Mouse (Mus musculus) neural tube, embryonic 11.5 days (tissue): ENCODE data around the gene Enpp4. TPM values are rescaled to one million over a fixed set of nuclear protein-coding genes. Genes with fewer than 3 reads are reported as not detected.

Experiments used
- ATAC-seq: fragments of 200-750 bp; cut with Nextera tagmentation; 2 replicates; pipeline ENCODE4 v1.8.0; 2017; ENCODE audit warnings: moderate number of reproducible peaks, mild to moderate bottlenecking, moderate TSS enrichment, moderate library complexity; ENCODE audit not compliant: insufficient read depth, low FRiP score, low TSS enrichment
- DNase-seq: peaks from one replicate; pipeline ENCODE4 v3.0.0-alpha.2; 2015; ENCODE audit warnings: low spot score
- H3K27ac ChIP-seq: fragments of 300-500 bp; sonication (generic); 2 replicates; pipeline ENCODE4 v1.5.1; 2014; ENCODE audit warnings: low read depth, mild to moderate bottlenecking, low read length
- H3K27me3 ChIP-seq: fragments of 300-500 bp; sonication (generic); 2 replicates; pipeline ENCODE4 v1.6.1; 2014; ENCODE audit warnings: mild to moderate bottlenecking, low read length, mixed read lengths; ENCODE audit not compliant: control insufficient read depth, insufficient read depth
- H3K36me3 ChIP-seq: fragments of 300-500 bp; sonication (generic); 2 replicates; pipeline ENCODE4 v1.6.1; 2014; ENCODE audit warnings: mild to moderate bottlenecking, low read length, moderate library complexity, mixed read lengths; ENCODE audit not compliant: control insufficient read depth, insufficient read depth
- H3K4me1 ChIP-seq: fragments of 300-500 bp; sonication (generic); 2 replicates; pipeline ENCODE4 v1.6.1; 2014; ENCODE audit warnings: low read length, mixed read lengths; ENCODE audit not compliant: control insufficient read depth, insufficient read depth
- H3K4me2 ChIP-seq: fragments of 300-500 bp; sonication (generic); 2 replicates; pipeline ENCODE4 v1.6.1; 2014; ENCODE audit warnings: low read depth, mild to moderate bottlenecking, moderate library complexity
- H3K4me3 ChIP-seq: fragments of 300-500 bp; sonication (generic); 2 replicates; pipeline ENCODE4 v1.5.1; 2014; ENCODE audit warnings: low read depth, low read length
- H3K9ac ChIP-seq: fragments of 300-500 bp; sonication (generic); 2 replicates; pipeline ENCODE4 v1.6.1; 2014; ENCODE audit warnings: mild to moderate bottlenecking, low read length
- H3K9me3 ChIP-seq: fragments of 300-500 bp; sonication (generic); 2 replicates; pipeline ENCODE4 v1.6.1; 2016; ENCODE audit warnings: low read length; ENCODE audit not compliant: control insufficient read depth
- WGBS: fragments of 180-500 bp; shearing (Covaris S2); extraction: QIAGEN DNeasy Blood & Tissue Kit; methylation state at CpG from one replicate; pipeline ENCODE4 v1.1.7; 2014; 5-methylcytosine and 5-hydroxymethylcytosine counted together
- polyA plus RNA-seq: library from polyadenylated mRNA; unstranded; fragments of >200 nt; fragmentation: Nextera tagmentation; extraction: Ambion mirVana; gene quantifications from 2 replicates; pipeline ENCODE4 v1.2.1, GENCODE M21; 2014

The Enpp4 gene
- polyA plus RNA-seq, 1 experiment from 2014 or later = 5.0 TPM

DNA sequence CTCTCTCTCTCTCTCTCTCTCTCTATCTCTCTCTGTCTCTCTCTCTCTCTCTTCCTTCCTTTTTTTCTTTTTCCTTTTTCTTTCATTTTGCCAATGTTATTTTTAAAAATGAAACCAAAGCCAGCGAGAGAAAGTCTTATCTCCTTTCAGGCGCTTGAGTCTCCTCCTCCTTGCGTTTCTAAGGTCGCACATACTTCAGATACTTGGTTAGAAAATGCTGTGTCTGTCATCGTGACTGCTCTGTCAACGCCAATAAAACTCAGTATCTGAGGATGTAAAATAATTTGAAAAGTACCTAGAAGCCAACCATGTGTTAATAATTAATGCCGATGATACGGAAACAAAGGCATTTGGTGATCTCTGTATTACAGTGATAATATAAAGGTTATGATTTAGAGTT lies 30.4 kb upstream of the Enpp4 start:
- Histone ChIP-seq H3K9ac (no peak overlapping the region), H3K36me3 (no peaks in the 10 kb centered on the region), H3K4me3 (no peak overlapping the region), H3K27ac (no peak overlapping the region), H3K4me1 (no peaks in the 10 kb centered on the region), H3K9me3 (no peaks in the 10 kb centered on the region), H3K4me2 (no peak overlapping the region), H3K27me3 (no peaks in the 10 kb centered on the region)
- 86% methylated on average over 8 of the region's 8 CpGs for WGBS
- ATAC-seq (no peak), DNase-seq (no peak)

DNA sequence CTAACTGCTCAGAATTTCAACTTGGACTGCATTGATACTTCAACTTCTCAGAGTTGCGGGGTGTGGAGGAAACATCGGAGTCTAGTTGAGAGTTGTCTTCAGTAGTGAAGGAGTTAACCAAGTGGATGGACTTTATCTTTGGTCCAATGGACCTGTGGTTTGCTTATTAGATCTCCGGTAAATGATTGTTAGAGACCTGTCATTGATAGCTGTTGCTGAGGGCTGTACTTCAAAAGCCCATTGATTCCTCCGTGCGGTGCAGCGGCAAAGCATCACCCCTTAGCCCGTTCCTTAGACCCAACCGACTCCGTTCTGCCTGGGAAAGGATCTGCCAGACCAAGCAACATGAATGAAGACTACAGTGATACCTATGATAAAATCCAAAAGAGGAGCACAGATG lies 28.9 kb upstream of the Enpp4 start:
- Histone ChIP-seq H3K9me3 (no peaks in the 10 kb centered on the region), H3K27me3 (no peaks in the 10 kb centered on the region), H3K4me2 (no peak overlapping the region), H3K4me1 (no peaks in the 10 kb centered on the region), H3K36me3 (no peaks in the 10 kb centered on the region), H3K9ac (no peak overlapping the region), H3K4me3 (no peak overlapping the region), H3K27ac (no peak overlapping the region)
- ATAC-seq (no peak), DNase-seq (no peak)
- 68% methylated on average over 9 of the region's 9 CpGs for whole genome bisulfite sequencing

- H3K27me3 ChIP-seq = no peaks in the 10 kb centered on the region
- H3K4me1 ChIP-seq = no peaks in the 10 kb centered on the region
- no peak overlapping the region for H3K27ac ChIP-seq
- no peak overlapping the region for H3K9ac ChIP-seq
- DNase-seq = no peak
- H3K4me2 ChIP-seq = no peak overlapping the region
- H3K36me3 ChIP-seq = no peaks in the 10 kb centered on the region
- H3K9me3 ChIP-seq = no peaks in the 10 kb centered on the region
- 74% methylated on average over 6 of the region's 6 CpGs for WGBS
- no peak for ATAC-seq
- no peak overlapping the region for H3K4me3 ChIP-seq
Measured at GRCm38 (mm10) chr17:44134106-44134505, 28.5 kb upstream of the Enpp4 start.

DNA sequence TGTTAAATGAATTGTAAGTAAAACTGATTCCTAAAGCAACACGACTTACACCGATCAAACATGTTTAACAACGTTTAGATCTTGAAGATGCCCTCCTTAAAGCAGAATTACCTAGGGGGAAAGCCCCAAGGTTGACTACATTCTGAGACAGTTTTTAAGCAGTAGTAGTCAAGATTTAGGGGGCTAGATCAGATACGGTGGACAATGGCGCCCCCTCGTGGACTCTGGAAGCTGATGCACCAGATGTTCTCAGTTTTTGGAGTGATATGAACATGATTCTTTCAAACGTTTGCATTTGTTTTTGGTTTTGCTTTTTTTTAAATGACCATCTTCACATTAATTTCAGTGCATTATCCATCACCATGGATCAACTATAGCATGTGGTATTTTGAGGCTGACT lies 24.8 kb upstream of the Enpp4 start:
- no peak for ATAC-seq
- H3K27ac ChIP-seq = no peak overlapping the region
- H3K9ac ChIP-seq = no peak overlapping the region
- H3K27me3 ChIP-seq = no peaks in the 10 kb centered on the region
- no peaks in the 10 kb centered on the region for H3K4me1 ChIP-seq
- no peaks in the 10 kb centered on the region for H3K36me3 ChIP-seq
- H3K4me2 ChIP-seq = no peak overlapping the region
- no peak overlapping the region for H3K4me3 ChIP-seq
- no peaks in the 10 kb centered on the region; the same call in 1 of the 2 replicates for H3K9me3 ChIP-seq
- peak; percentile 75 for DNase-seq
- 12% methylated on average over 7 of the region's 7 CpGs for WGBS

DNA sequence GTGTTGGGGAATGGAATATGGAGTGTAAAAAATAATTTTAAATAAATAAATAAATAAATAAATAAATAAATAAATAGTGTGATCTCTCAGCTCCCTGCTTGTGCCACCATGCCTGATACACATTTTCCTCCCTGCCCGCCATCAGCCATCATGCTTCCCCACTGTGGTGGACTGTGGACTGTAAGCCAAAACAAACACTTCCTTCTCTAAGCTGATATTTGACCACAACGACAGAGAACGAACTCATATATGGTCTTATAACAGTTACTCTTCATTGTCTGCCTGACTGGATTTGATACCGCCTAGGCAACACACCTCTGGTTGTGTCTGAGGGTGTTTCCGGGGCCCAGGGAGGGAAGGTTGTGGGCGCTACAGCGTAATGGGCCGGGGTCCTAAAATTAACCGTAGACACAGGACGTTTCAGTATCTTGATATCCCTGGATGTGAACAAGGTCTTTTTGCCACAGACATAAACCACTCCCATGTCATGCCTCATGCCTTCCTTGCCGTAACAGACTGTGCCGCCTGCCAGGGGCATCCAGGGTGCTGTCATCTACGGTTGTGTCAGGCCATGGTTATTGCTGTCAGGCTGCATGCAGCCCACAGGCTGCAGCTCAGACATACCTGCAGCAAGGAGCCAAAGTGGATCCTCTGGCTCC lies 23.6 kb upstream of the Enpp4 start:
- H3K9me3 ChIP-seq = no peaks in the 10 kb centered on the region; the same call in 1 of the 2 replicates
- WGBS = 92% methylated on average over 13 of the region's 13 CpGs
- H3K36me3 ChIP-seq = no peaks in the 10 kb centered on the region
- ATAC-seq (no peak), DNase-seq (no peak)
- no peak overlapping the region for H3K27ac ChIP-seq
- no peaks in the 10 kb centered on the region for H3K4me1 ChIP-seq
- H3K4me3 ChIP-seq = no peak overlapping the region
- no peak overlapping the region for H3K9ac ChIP-seq
- no peak overlapping the region for H3K4me2 ChIP-seq
- no peaks in the 10 kb centered on the region for H3K27me3 ChIP-seq

DNA sequence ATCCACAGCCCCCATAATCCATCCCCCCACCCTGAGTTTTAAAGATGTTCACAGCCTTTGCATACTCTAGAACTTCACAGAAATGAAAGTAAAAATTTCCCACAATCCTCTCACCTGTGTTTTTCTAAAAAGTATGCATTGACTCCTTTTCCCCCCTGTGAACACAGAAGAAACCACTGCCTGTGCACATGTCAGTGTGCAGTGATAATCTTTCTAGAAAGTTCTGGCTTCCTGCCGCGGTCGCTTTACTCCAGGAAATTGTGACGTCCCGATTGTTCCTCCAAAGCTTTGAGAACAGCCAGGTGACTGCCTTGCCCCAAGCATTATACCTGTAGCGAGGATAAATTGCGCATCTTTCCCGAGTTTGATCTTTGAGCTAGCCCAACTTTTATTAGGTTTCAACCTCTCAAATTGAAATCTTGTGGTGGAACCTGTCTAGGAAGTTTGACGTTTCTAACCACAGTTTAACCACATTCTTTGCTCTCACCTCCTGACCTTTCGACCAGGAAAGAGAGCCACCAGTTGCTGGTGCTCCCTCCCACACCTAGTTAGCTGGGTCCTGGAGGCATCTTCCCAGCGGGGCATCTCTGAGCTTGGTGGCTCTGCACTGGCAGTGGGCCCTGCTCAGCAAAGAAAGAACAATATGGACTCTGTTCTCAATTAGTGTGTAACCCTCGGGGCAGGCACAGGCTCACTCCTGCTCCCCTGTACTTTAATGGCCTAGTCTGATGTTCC lies 15.9 kb upstream of the Enpp4 start:
- Histone ChIP-seq H3K27ac (no peak overlapping the region), H3K4me2 (no peak overlapping the region), H3K36me3 (no peaks in the 10 kb centered on the region), H3K27me3 (no peaks in the 10 kb centered on the region), H3K4me1 (no peaks in the 10 kb centered on the region), H3K9me3 (no peaks in the 10 kb centered on the region), H3K9ac (no peak overlapping the region), H3K4me3 (no peak overlapping the region)
- no peak for ATAC-seq
- no peak for DNase-seq
- 80% methylated on average over 12 of the region's 12 CpGs for WGBS

DNA sequence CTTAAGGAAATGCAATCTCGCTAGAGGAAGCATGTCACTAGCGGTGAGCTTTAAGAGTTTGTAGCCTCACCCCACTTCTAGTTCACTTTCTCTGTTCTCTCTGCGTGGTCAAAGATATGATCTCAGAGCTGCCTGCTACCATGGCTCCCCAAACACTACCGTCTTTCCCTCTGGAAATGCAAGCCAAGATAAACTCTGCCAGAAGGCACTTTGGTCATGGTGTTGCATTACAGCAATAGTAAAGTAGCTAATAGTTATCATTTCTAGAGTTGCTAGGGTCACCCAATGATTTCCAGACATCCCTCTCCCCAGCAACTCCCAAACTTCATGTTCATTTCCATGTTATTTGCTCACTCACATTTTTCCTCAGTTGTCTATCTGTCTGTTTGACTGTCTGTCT lies 12.6 kb upstream of the Enpp4 start:
- H3K4me3 ChIP-seq = no peak overlapping the region
- no peak overlapping the region for H3K4me2 ChIP-seq
- H3K9ac ChIP-seq = no peak overlapping the region
- no peak for DNase-seq
- H3K27ac ChIP-seq = no peak overlapping the region
- no peaks in the 10 kb centered on the region for H3K9me3 ChIP-seq
- ATAC-seq = no peak
- H3K27me3 ChIP-seq = no peaks in the 10 kb centered on the region
- WGBS = 89% methylated on average over 4 of the region's 4 CpGs
- H3K36me3 ChIP-seq = no peaks in the 10 kb centered on the region
- no peaks in the 10 kb centered on the region for H3K4me1 ChIP-seq

GRCm38 (mm10) chr17:44117721-44118120 lies 12.1 kb upstream of the Enpp4 start:
- Histone ChIP-seq H3K27ac (no peak overlapping the region), H3K9ac (no peak overlapping the region), H3K9me3 (no peaks in the 10 kb centered on the region), H3K4me2 (no peak overlapping the region), H3K4me3 (no peak overlapping the region), H3K4me1 (no peaks in the 10 kb centered on the region), H3K36me3 (no peaks in the 10 kb centered on the region), H3K27me3 (no peaks in the 10 kb centered on the region)
- DNase-seq = no peak
- ATAC-seq = no peak
- 77% methylated on average over 2 of the region's 2 CpGs for WGBS

GRCm38 (mm10) chr17:44116584-44116983 lies 11.0 kb upstream of the Enpp4 start:
- no peak overlapping the region for H3K27ac ChIP-seq
- H3K9ac ChIP-seq = no peak overlapping the region
- ATAC-seq = no peak
- H3K4me2 ChIP-seq = no peak overlapping the region
- no peaks in the 10 kb centered on the region for H3K27me3 ChIP-seq
- no peak overlapping the region for H3K4me3 ChIP-seq
- DNase-seq = no peak
- no peaks in the 10 kb centered on the region for H3K4me1 ChIP-seq
- no peaks in the 10 kb centered on the region for H3K36me3 ChIP-seq
- WGBS = 93% methylated on average over 2 of the region's 2 CpGs
- H3K9me3 ChIP-seq = no peaks in the 10 kb centered on the region
